Mouse (Mus musculus) kidney, adult 2 months (tissue): ENCODE data around the gene Aoc2. TPM values are rescaled to one million over a fixed set of nuclear protein-coding genes. Genes with fewer than 3 reads are reported as not detected.

Experiments
- DNase-seq: peaks from one replicate; pipeline ENCODE4 v3.0.0; 2021
- H3K27ac ChIP-seq: fragments of 200-500 bp; 2 replicates; pipeline ENCODE4 v1.5.1; 2012; ENCODE audit warnings: low read depth, low read length, control low read depth, inconsistent platforms; ENCODE audit not compliant: insufficient read depth
- H3K27me3 ChIP-seq: fragments of 200-500 bp; replicated peaks from 2 replicates; pipeline ENCODE4 v1.6.1; 2012; ENCODE audit warnings: mild to moderate bottlenecking, moderate library complexity, low read length, inconsistent platforms; ENCODE audit not compliant: control insufficient read depth, insufficient read depth
- H3K36me3 ChIP-seq: fragments of 200-500 bp; 2 replicates; pipeline ENCODE4 v1.6.1; 2012; ENCODE audit warnings: mild to moderate bottlenecking, moderate library complexity, low read length, inconsistent platforms; ENCODE audit not compliant: control insufficient read depth, insufficient read depth
- H3K4me1 ChIP-seq: fragments of 200-500 bp; 2 replicates; pipeline ENCODE4 v1.6.1; 2011; ENCODE audit warnings: low read length; ENCODE audit not compliant: control insufficient read depth, insufficient read depth
- H3K4me3 ChIP-seq: fragments of 200-500 bp; 2 replicates; pipeline ENCODE4 v1.5.1; 2011; ENCODE audit warnings: mild to moderate bottlenecking, low read depth, low read length, control low read depth; ENCODE audit not compliant: insufficient read depth
- CTCF ChIP-seq: fragments of 200-500 bp; conservative IDR thresholded peaks from 2 replicates; pipeline ENCODE4 v1.5.1; 2011; ENCODE audit warnings: low read depth, mild to moderate bottlenecking, control low read depth, low read length, moderate library complexity, mixed read lengths; ENCODE audit not compliant: insufficient read depth, insufficient read length
- POLR2A ChIP-seq: fragments of 200-500 bp; IDR thresholded peaks from one replicate; pipeline ENCODE4 v1.6.1; 2011; ENCODE audit warnings: low read depth, low read length, control low read depth
- WGBS: fragments of 180-500 bp; shearing (Covaris S2); methylation state at CpG from one replicate; pipeline ENCODE4 v1.1.7; 2018; 5-methylcytosine and 5-hydroxymethylcytosine counted together
- polyA plus RNA-seq: library from polyadenylated mRNA; depleted of rRNA; stranded (reverse); fragments of >200 nt; gene quantifications from 2 replicates; pipeline ENCODE4 v1.2.3, GENCODE M21; 2012

The Aoc2 gene
- polyA plus RNA-seq, 1 experiment: 2.6 TPM

GRCm38 (mm10) chr11:101280837-101281236 lies 44.0 kb upstream of the Aoc2 start:
- TF ChIP-seq CTCF: no peak
- TF ChIP-seq POLR2A: no peak
- peak; percentile 70 for DNase-seq
- H3K27me3 ChIP-seq: no peaks in the 10 kb centered on the region
- H3K36me3 ChIP-seq: no peaks in the 10 kb centered on the region; the same call in 1 of the 2 replicates
- WGBS: 14% methylated on average over 7 of the region's 7 CpGs
- H3K27ac ChIP-seq: peak overlapping the region; percentile 39
- H3K4me3 ChIP-seq: no peak overlapping the region
- H3K4me1 ChIP-seq: peaks cover 41% of the 10 kb centered on the region

DNA sequence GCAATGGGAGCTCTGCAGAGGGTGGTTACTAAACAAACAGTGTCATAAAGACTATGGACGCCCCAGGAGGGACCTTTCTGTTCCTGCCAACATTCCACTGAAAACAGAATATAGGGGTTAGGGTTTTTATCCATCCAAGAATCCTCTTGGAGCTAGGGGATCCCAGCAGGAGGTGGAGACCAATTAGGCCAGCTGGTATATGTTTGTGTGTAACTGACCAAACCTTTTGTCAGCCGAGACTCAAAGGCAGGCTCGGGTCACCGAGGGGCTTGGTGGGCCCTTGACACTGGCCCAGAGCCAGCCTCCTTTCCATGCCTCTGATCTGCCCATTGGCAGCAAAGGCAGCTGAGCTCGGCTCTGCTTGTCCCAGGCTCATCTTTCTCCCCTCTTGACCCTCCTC lies 42.0 kb upstream of the Aoc2 start:
- no peak for DNase-seq
- peaks cover 26% of the 10 kb centered on the region for H3K4me1 ChIP-seq
- TF ChIP-seq CTCF (no peak), POLR2A (no peak)
- no peak overlapping the region for H3K4me3 ChIP-seq
- peak overlapping the region; percentile 91 for H3K27ac ChIP-seq
- H3K36me3 ChIP-seq: peaks cover 4% of the 10 kb centered on the region
- WGBS: 34% methylated on average over 5 of the region's 5 CpGs
- no peaks in the 10 kb centered on the region for H3K27me3 ChIP-seq

GRCm38 (mm10) chr11:101283805-101284204 lies 41.1 kb upstream of the Aoc2 start:
- Histone ChIP-seq H3K27me3 (no peaks in the 10 kb centered on the region), H3K4me1 (peaks cover 26% of the 10 kb centered on the region), H3K27ac (peak overlapping the region; percentile 91), H3K4me3 (no peak overlapping the region), H3K36me3 (peaks cover 4% of the 10 kb centered on the region)
- peak; percentile 85 for DNase-seq
- WGBS: 38% methylated on average over 4 of the region's 4 CpGs
- TF ChIP-seq CTCF (no peak), POLR2A (no peak)

DNA sequence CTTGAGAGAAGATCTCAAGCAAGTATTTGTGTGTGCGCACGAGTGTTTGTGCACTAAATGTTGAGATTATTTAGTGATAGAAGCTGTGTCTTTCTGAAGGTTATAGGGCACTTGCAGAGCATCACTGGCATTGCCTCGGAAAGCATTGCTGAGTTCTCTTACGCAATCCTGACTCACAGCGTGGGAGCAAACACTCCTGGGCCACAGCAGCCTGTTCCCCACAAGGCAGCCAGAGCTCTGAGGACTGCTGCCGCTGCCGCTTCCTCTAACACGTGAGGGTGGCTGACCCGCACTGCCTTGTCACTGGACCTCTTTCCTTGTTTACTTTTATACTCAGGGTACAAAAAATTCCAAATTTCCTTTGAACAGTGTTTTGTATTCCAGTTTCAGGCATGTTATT lies 37.6 kb upstream of the Aoc2 start:
- no peak overlapping the region for H3K4me3 ChIP-seq
- TF ChIP-seq CTCF (no peak), POLR2A (no peak)
- peaks cover 5% of the 10 kb centered on the region for H3K36me3 ChIP-seq
- 67% methylated on average over 9 of the region's 9 CpGs for WGBS
- DNase-seq: no peak
- H3K27ac ChIP-seq: peak overlapping the region; percentile 66
- no peaks in the 10 kb centered on the region for H3K27me3 ChIP-seq
- H3K4me1 ChIP-seq: peaks cover 21% of the 10 kb centered on the region

DNA sequence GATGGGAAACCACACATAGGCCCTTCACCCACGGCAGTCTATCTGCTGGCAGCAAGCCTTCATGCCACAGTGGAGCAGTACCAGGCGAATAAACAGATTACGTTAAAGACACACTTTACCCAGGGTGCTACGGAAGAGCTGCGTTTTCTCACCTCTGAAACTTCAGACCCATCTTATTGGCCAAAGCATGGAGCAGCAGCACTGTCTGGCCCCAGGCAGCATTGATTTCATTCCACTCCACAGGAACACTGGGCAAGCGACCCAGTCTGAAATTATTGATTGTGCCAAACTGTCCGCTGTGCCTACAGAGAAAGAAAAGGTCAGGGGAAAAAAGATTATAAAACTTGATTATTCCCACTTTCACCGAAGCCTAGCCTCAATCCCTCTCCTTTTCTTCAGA lies 33.6 kb upstream of the Aoc2 start:
- Histone ChIP-seq H3K4me1 (no peaks in the 10 kb centered on the region), H3K4me3 (no peak overlapping the region), H3K27me3 (no peaks in the 10 kb centered on the region), H3K27ac (no peak overlapping the region), H3K36me3 (peaks cover 9% of the 10 kb centered on the region)
- TF ChIP-seq POLR2A: no peak
- no peak for TF ChIP-seq CTCF
- DNase-seq: no peak
- WGBS: 89% methylated on average over 8 of the region's 8 CpGs

GRCm38 (mm10) chr11:101295191-101295590 lies 29.7 kb upstream of the Aoc2 start:
- Histone ChIP-seq H3K36me3 (peaks cover 5% of the 10 kb centered on the region), H3K4me1 (0 out of 2 replicates have a peak, but pooled peaks cover 4% of the 10 kb centered on the region), H3K27ac (no peak overlapping the region; the same call in 1 of the 2 replicates), H3K4me3 (no peak overlapping the region), H3K27me3 (no peaks in the 10 kb centered on the region)
- TF ChIP-seq POLR2A: no peak
- TF ChIP-seq CTCF: no peak
- no peak for DNase-seq
- WGBS: 93% methylated on average over 8 of the region's 8 CpGs

DNA sequence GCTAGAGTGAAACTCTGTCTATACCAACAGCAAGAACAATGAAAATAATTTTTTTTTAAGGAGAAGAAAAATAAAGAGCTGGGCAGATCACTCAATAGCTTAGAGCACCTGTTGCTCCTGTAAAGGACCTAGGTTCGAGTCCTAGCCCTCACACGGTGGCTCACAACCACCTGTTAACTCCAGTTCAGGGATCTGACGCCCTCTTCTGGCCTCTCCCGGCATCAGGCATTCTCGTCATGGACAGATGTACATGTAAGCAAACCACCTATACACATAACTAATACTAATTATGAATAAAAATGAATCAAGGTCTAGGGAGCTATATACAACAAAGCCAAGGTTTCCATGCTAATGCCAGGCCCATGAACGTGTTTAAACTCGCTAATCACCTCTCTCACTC lies 24.0 kb upstream of the Aoc2 start:
- no peak for DNase-seq
- TF ChIP-seq POLR2A (no peak), CTCF (peak; percentile 35)
- H3K4me1 ChIP-seq: peaks cover 16% of the 10 kb centered on the region; the same call in 1 of the 2 replicates
- no peaks in the 10 kb centered on the region for H3K27me3 ChIP-seq
- no peaks in the 10 kb centered on the region for H3K36me3 ChIP-seq
- peak overlapping the region; percentile 34; the same call in 1 of the 2 replicates for H3K27ac ChIP-seq
- WGBS: 67% methylated on average over 7 of the region's 7 CpGs
- H3K4me3 ChIP-seq: peak overlapping the region; percentile 72
